9 mouse cellular contexts compared by ENCODE assay signal in the genomic region with DNA sequence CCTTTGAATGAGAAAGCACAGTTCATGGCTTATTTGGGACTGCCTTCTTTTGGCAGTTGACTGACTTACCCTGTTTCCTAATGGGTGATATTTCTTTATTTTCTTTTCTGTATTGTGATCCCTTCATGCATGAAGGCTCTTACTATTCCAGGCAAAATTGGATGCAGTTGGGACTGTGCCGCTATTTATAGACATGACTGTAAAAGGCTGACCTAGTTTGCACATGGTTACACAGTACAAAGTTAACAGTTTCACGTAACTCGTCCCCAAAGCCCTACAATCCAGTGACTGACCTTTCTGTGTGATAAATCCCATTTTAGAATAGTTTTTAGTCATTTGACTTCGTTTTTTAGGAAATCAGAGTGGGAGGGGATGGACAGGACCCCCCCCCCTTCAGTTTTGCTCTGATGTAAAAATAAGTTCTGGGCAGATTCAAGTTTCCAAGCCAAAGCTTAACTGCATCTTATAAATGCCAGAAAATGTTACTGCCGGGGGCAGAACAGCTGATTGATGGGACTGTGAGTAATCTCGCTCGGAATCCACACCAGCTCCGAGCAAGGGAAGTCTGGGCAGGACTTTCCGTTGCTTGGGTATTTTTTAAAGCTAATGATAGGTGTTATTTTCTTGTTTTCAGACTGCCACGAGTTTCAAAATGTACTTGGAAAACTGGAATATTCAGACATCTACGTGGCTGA.
A peak's percentile ranks its signal among the peaks of the same experiment; 100 is the strongest.
DNase-seq lines count a peak whose midpoint lies in the region; ATAC-seq and TF ChIP-seq lines count a peak whose summit lies in the region.
"Had no signal": no experiment of that assay in that cellular context is flagged by ENCODE, and none has a peak within 500 bp of the region (broad histone marks: within the 10 kb centered on the region; RNA-seq: fewer than 3 reads in every experiment).

No protein-coding gene starts in this region.

- intact Hi-C loops in gastrocnemius, adult 2 months (cut with DNase I) = loop anchor here (10.0 kb wide), 1 partner anchor 250 kb away; a partner anchor contains a TSS

- peak; percentile 56 for DNase-seq in gastrocnemius, adult 2 months
- DNase-seq in gastrocnemius, postnatal 10 days = no peak
- DNase-seq in right cerebral cortex, adult 18-20 months = peak; percentile 9
- no peak for DNase-seq in right cerebral cortex, postnatal 4 days
- peak; percentile 35 for DNase-seq in heart, postnatal 4 days
- DNase-seq in c-Kit-positive CD71-positive TER-119-positive erythroid progenitor cells, embryonic 14.5 days (ENCODE audit: low spot score) = no peak

- no peak for TF ChIP-seq CTCF in gastrocnemius, adult 2 months (IDR thresholded peaks at IDR 0.05)

- peak overlapping the region; percentile 89 for H3K27ac ChIP-seq in gastrocnemius, adult 2 months
- H3K27ac ChIP-seq: embryonic facial prominence, embryonic 12.5 days had no signal

- H3K4me3 ChIP-seq in gastrocnemius, adult 2 months = peak overlapping the region; percentile 63
- H3K4me3 ChIP-seq: embryonic facial prominence, embryonic 12.5 days had no signal

- no peak for ATAC-seq in erythroid progenitor cell, adult 5-6 weeks (replicated peaks; ENCODE audit: low FRiP score, poor library complexity, severe bottlenecking)
- ATAC-seq in activated CD4-positive, CD25-positive, alpha-beta regulatory T cell, adult 4 months = no peak

Comparison
In these comparisons a context has a peak if more than half of its experiments do, and no peak if none do; other contexts are left out.
1. DNase-seq: peak in gastrocnemius, adult 2 months (single experiment), right cerebral cortex, adult 18-20 months (single experiment) and heart, postnatal 4 days (single experiment); none in gastrocnemius, postnatal 10 days (single experiment), right cerebral cortex, postnatal 4 days (single experiment) and c-Kit-positive CD71-positive TER-119-positive erythroid progenitor cells, embryonic 14.5 days (single experiment).